Mouse (Mus musculus) left cerebral cortex, adult 11 months (tissue): ENCODE results near the gene Lmnb2.

Source experiments
- DNase-seq: peaks from one replicate; pipeline ENCODE4 v3.0.0; 2022; ENCODE audit warnings: low spot score

The Lmnb2 gene

DNA sequence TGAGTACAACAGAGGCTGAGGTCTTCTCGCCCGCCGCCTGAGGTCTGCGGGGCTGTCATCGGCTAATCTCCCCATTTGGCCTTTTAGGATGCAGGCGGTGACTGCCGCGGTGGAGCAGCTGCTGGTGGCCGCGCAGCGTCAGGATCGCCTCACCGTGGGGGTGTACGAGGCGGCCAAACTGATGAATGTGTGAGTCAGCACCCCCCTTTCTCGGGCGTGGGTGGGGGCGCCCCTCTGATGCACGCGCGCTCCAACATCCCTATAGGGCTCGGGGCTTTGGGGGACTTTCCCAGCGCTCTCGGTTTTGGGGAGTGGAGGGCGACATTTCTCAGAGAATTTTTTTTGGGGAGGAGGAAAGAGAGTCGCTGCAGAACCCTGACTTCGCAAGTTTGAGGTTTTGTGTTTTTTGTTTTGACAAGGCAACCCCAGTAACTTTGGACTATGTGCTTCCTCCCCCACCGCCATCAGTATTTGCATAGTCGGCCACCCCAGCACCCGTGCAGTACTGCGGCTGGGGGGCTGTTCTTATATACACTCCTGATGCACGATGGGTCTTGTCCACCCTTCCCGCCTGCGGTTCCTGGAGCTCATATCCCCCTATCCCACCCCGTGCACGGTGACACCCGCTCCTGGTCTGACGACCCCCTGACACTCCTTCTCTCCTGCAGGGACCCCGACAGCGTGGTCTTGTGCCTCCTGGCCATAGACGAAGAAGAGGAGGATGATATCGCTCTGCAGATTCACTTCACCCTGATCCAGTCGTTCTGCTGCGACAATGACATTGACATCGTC lies 12.5 kb upstream of the Lmnb2 start:
- peak; percentile 26 for DNase-seq

DNA sequence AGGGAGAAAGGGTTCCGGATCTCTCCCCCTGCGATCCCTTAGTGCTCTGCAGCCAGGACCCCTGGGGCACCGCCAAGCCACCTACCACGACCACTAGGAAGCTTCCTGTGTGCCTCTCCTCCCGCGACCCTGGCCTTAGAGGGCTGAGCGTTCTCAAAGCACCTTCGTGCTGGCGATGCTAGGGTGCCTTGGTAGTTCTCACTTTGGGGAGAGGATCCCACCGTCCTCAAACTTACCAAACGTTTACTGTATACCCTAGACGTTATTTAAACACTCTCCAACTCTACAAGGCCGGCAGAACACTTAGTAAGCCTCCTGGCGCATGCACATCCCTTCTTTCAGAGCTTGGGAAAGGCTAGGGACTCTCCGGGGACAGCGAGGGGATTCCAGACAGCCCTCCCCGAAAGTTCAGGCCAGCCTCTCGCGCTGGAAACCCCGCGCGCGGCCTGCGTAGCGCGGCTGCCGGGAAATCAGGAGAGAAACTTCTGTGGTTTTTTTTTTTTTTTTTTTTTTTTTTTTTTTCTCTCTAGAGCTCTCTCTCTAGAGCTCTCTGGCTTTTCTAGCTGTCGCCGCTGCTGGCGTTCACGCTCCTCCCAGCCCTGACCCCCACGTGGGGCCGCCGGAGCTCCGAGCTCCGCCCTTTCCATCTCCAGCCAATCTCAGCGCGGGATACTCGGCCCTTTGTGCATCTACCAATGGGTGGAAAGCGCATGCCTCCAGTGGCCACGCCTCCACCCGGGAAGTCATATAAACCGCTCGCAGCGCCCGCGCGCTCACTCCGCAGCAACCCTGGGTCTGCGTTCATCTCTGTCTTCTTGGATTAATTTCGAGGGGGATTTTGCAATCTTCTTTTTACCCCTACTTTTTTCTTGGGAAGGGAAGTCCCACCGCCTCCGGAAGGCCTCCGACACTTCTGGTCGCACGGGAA lies 11.5 kb upstream of the Lmnb2 start, which contains the start of gene Gadd45b:
Gene Gadd45b, plus strand, starts transcription at position 775 of the 928 bp plus-strand sequence.
- DNase-seq, result peak; percentile 95

DNA sequence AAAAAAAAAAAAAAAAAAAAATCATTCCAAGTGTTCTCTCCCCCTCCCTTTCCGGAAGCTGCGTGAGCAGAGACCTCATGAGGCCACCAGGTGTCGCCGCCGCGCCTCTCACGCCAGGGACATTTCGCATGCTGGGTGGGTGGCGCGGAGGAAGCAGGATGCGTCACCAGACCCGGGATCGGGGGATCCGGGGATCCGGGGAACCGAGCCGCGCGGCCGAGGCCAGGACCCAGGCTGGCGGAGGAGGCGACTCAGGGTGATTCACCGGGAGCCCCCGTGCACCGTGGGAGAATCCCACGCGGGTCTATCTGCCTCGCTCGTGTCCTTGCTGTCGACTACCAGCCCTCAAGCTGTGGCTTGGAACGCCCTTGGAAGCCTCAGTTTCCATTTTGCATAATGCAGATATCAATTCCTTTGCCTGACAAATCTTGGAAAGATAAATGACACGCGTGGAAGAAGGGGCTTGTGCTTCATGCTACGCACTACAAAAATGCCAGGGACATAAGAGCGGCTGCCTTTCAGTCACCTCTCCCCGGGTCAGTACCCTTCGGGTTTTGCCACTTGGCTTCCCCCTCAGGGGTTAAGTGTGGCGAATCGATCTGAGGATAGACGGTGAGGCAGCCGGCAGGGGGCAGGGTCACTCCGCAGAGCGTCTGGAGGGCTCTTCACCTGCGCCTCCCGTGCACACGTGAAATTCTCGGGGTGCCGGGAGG lies 10.7 kb upstream of the Lmnb2 start:
- DNase-seq, result peak; percentile 86

DNA sequence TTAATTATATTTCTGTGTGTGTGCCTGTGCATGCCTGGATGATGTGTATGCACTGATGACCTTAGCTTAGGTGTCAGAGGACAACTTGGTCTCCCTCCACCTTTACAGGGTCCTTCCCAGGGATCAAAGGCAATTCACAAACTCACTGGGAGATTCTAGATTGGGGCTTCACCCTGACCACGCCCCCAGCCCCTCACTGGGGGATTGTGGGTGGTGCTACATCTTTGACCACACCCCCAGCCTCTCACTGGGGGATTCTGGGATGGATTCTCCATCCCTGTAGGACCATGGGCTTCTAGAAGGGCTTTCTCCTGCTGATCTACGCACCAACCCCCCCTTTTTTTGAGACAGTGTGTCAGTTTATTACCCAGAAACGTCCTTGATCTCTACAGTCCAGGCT lies 7.4 kb upstream of the Lmnb2 start:
- DNase-seq, result no peak

DNA sequence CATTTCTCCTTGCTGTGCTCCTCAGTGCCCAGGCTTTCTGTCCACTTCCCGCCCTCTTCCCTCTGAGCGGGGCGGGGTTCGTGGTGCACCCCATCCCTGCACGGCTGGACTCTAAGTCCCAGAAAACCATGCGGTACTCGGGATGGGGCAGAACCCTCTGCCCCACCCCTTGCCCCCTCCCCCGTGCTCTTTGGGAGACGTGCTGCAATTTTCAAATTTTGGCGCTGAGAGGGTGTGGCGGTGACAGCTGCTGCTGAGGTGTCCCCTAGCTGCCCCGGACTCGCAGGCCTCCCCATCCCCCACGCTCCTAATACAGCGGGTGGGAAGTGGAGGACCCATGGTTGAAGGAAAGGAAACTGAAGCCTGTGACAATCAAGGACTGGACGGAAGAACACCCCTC lies 3.9 kb upstream of the Lmnb2 start:
- no peak for DNase-seq

DNA sequence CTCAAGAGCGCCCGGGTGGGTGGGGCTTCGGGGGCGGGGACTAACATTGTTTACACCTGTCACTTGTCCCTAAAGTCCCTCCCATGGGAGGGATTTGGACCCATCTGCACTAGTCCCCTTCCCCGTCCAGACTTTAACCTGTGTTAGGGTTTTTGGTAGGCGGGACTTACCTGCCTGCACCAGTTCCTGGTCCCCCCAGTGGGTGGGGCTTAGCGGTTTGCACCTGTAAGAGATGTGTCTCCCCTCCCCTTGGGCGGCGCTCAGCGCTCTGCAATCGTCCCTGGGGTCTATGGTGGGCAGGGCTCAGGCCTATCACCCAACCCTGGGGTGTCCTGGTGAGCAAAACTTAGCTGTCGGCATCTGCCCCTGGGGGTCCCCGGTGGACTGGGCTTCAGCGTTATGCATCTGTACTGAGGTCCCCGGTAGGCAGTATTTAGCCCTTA lies 688 bp downstream of the Lmnb2 start:
- no peak for DNase-seq

DNA sequence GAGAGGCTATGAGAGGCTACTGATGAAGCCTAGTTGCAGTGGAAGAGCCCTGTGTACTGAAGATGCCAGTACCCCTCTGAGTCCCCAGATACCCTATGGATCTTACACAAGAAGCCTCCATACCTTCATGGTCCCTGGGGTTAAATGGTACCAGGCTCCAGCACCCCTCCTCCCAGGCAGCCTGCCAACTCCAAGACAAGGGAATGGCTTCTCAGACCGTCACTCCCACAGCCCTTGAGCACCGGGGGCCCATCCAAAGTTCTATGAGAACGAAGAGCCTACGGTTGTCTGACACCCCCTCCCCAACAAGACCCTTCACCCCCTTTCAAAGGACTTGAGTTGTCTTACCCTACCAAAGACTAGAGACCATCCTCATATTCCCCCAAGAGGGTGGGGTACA lies 2.3 kb downstream of the Lmnb2 start:
- DNase-seq, result no peak

DNA sequence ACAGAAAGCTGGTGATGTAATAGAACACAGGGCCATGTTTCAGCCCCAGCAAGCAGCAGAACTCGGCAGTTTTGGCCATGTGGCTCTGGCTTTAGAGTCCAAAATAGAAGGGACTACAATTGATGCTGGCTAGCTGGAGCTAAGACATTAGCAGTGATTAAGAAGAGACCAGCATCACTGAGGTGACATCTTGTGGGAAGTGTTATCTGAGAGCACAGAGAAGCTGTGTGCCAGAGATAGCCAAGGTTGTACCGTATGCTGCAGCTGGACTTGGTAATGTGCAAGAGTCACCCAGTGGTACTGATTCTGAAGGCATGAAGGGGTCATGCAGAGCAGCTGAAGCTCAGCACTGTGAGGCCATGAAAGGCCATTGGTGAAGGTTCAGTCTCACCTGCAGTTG lies 2.8 kb downstream of the Lmnb2 start:
- no peak for DNase-seq

DNA sequence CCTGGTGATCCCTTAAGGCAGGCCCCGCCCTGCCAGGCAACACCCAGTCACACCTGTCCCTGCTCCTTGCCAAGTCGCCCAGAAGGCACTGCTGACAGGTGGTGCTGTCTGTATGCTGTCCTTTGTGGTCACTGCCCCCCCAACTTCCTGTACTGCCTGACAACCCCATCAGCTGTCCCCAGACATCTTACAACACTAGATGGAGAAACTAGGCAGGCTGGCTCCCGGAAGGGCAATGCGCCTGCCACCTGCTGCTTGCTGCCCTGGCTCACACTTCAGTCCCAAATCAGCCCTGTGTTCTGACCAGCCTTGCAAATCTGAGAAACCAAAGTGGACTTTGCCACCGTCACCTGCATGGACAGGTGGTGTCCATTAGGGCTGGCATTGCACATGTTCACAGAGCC lies 3.8 kb downstream of the Lmnb2 start:
- no peak for DNase-seq

DNA sequence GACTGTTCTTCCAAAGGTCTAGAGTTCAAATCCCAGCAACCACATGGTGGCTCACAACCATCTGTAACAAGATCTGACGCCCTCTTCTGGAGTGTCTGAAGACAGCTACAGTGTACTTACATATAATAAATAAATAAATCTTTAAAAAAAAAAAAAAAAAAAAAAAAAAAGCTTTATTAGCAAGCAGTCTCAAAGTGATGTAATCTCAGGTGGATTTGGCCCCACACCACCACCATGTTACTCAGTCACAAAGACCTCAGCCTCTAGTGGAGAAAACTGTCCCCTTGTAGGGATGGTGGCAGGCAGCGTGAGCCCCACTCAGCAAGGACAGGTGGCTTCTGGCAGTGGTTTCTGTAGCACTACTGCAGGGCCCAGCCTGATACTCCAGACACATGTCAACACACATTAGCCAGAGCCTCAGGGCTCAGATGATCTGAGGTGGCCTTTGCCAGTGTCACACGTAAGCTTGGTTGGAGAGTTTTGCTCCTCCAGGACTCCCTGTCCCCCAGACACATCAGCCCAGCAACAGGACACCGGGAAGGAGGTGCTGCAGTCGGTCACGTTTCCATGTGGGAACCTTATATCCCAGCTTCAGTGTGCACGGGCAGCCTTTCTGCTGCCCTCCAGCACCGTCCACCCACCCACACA lies 4.6 kb downstream of the Lmnb2 start:
- DNase-seq, result no peak

DNA sequence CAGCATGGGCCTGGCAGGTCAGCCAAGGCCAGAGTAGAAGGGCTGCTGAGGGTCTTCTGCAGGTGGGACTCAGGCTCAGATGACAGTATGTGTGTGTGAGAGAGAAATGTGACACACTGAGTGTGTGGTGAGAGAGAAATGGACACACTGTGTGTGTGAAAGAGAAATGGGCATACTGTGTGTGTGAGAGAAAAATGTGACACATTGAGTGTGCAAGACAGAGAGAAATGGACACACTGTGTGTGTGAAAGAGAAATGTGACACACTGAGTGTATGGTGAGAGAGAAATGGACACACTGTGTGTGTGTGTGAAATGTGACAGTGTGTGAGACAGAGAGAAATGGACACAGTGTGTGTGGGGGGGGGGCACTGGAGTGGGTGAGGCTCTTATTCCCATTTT lies 6.2 kb downstream of the Lmnb2 start:
- DNase-seq, result no peak

DNA sequence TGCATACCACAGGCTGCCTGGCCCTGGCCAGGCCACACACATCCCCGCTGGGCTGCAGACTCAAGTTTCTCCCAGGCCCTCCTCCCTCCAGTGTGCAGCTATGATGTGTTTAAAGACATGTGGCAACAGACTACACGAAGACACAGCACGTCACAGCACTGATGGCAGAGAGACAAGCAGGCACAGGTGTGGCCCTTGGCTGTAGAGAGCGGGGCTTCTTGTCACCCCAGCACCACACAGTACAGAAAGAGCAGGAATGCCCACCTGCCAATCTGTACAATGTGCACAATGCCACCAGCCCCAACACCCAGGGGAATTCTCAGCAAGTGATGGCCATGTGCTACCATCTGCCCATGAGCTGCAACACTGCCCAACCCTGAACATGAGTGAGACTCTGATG lies 6.7 kb downstream of the Lmnb2 start:
- DNase-seq, result no peak

DNA sequence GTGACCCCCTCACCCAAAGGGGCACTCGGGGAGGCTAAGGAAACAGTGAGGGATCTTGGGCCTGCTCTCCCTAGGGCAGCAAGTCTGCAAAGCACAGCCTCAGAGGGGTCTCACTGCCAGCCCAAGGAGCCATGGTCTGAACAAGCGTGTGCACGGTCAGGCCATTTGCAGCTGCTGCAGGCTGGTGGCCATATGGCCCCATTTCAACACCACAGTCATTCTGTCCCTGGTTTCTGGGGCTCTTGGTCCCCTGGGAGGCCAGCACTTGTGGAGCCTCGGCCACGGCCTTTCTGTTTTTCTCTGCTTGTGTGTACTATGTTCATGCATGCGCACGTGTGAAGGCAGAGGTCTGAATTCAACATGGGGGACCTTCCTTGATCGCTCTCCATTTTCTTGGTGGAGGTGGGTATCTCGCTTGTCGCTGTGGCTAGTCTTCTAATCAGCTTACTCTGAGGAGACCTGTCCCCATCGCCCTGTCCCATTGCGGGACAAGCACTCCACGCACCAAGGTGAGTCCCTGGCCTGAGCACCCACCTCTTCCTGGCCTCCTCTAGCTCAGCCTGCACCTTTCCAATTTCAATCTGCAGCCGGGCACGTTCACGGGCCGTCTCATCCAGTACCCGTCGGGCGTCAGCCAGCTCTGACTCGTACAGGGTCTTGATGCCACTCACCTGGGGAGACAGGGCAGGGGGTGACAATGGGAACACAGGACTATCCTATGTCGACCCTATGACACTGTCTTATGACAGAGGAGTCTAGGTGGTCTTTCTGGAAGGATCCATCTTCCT lies 8.5 kb downstream of the Lmnb2 start:
- DNase-seq, result no peak

DNA sequence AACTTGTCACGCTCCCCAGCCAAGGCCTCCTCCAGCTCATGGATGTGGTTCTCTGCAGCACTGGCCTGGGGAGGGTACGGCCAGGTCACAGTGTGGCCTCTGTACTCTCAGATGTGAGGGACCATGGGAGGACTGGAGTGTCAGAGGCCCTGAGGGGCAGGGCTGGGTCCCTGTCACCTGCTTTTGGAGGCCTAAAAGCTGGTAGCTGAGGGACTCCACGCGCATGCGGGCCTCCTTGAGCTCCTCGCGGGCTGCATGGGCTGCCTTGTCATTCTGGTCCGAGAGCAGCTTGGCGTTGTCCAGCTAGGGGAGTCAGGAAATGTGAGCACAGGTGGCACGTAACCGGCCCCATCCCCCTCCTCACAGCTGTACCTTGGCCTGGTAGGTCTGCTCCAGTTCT lies 13.3 kb downstream of the Lmnb2 start:
- DNase-seq, result no peak

DNA sequence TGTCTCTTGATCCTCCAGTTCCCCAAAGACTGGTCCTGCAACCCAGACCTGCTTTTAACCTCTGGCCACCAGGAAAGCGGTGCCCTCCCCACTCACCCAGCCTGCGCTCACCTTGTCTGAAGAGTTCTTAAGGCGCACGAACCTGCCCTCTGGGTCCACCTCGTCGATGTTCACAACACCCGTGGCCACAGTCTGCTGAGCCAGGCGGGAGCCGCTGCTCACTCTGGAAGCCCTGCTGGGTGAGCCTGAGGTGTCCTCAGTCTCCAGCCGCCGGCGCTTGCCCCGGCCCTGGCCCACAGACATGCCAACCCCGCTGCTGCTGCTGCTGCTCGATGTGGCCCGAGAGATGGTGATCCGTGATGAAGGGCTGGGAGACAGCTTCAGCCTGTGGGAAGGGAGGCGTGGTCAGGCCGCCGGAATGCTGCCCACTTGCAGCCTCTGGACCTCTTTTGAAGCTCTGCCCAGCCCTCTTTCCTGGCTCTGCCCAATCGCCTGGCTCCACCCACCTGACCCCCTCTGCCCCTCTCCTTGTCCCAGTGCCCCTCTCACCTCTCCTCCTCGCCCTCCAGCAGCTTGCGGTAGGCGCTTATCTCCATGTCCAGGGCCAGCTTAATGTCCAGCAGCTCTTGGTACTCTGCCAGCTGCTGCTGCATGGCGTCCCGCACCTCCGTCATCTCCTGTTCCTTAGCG lies 13.9 kb downstream of the Lmnb2 start:
- DNase-seq, result no peak

DNA sequence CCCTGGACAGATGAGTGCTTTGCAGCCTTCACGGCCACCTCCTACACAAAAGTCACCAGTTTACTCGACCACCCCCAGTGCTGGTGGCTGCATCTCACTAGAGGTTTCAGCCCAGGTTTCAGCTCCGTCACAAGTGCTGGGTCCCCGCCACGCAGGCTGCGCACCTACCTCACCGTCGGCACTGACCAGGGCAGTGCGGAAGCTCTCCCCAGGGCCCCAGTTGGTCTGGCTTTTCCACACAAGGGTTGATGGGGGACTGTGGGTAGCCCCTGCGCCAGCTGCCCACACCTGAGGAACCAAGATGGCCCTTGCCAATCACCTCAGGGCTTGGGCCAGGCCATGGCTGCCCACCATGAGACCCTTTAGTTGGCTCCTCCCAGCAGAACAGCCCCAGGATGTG lies 14.8 kb downstream of the Lmnb2 start:
- DNase-seq, result no peak

DNA sequence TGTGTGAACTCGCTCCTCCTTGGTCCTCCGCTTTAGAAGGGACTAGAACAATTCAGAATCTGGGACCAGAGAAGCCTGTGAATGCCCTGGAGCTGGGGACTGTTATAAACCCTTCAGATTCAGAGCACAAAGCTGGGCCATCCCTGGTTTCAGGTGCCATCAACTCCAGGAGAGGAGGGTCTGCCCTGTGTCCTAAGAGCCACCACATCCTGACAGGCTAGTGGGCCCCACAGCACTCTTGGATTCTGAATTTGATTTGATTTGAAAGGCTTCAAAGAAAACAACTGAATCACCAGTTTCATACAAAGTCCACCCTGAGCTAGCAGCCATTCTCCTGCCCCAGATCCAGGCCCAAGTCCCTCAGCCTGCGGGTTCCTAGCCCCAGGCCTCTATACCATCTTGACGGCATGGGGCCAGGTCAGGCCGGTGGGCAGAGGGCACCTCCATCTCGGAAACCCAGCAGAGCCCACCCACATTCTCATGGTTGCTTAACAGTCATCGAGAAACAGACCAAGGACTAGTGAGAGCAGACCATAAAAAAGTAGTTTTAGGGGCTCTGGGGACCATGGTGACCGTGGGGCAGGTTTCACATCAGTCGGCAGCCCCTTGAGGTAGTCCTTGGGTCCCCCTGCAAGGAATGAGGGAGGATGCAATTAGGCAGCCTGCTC lies 15.6 kb downstream of the Lmnb2 start:
- DNase-seq, result no peak

DNA sequence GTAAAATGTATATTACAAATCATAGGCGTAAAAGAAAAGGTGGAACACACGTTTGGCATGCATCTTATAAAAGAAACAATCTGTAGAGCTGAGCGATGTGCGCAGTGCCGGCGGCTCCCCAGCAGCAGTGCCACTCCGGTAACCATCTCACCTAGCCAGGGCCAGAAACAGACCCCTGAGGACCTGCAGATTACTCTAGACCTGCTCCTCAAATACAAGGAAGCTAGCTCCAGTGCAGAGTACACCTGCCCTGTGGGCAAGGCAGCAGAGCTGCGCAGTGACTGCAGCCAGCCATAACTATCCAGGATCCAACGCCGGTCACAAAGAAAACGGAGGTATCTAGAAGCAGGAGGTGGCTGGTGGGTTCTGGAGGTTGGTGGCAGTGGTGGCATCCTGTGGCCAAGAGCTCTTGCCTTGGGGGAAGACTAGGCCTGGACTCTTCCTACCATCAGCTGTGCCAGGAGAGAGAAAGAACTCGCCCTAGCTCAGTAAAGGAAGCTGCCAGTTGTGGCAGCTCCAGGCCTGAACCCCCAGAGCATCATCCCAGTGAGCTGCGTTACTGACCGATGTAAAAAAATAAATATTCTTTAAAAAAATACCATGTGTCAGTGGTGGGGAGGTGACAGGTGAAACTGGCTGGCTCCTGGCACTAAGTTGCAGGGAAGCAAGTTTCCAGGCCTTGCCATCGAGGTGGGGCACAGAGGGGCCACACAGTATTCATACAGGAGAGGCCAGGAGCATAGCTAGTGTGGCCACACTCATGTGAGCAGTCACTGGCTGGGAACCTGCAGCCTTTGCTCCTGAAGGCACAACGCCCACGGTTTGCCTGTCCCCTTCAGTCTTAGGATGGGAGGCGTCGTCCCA lies 16.4 kb downstream of the Lmnb2 start:
- DNase-seq, result no peak
